Mouse (Mus musculus): ENCODE results near the gene Rap1b. TPM values are rescaled to one million over a fixed set of nuclear protein-coding genes. Genes with fewer than 3 reads are reported as not detected.

The Rap1b gene
- 663 TPM for polyA plus RNA-seq (2017; shearing (Covaris generic))

GRCm38 (mm10) chr10:117845597-117846259, at the start of gene Rap1b:
TSS of gene Rap1b (minus strand) at chr10:117846035.

GRCm38 (mm10) chr10:117792141-117793091, 53.4 kb downstream of the Rap1b start, which contains the start of gene Nup107:
TSS of gene Nup107 (minus strand) at chr10:117792705.

Other genes starting within 250 kb of the Rap1b start
- gene Cpm, start 216.5 kb downstream of the Rap1b start, polyA plus RNA-seq (2017; shearing (Covaris generic)): 126 TPM
- gene Mdm2, start 135.3 kb downstream of the Rap1b start, polyA plus RNA-seq (2017; shearing (Covaris generic)): 110 TPM
- 3.8 TPM for gene Slc35e3, start 99.7 kb downstream of the Rap1b start, polyA plus RNA-seq (2017; shearing (Covaris generic))
- 34.7 TPM for gene Nup107, start 53.3 kb downstream of the Rap1b start, polyA plus RNA-seq (2017; shearing (Covaris generic))

Measured in effector memory CD4-positive, alpha-beta T cell, adult 5 months (primary cell).